Mouse (Mus musculus): ENCODE data around the gene Tbc1d10a.

DNA sequence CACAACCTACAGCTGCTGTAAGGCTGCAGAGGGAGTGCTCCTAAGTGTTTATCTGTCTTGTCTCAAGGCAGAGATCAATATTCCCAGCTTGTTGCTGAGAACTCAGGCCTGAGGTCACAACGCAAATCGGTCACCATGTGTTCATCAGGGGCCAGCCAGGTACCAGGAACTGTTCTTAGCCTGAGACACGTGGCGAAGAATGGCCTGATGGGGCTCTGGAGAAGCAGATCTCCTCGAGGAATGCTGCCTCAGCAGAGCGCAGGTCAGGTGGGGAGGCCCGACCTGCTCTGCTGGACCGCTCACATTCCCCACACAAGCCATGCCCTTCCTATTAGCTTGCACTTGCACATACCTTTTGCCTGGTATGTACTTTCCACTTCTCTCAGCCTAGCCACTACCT lies 10.0 kb downstream of the Tbc1d10a start:
- no peak for TF ChIP-seq TAL1 (IDR thresholded peaks at IDR 0.05; ENCODE audit: low read length)
- no peak for TF ChIP-seq GATA1 (IDR thresholded peaks at IDR 0.05; ENCODE audit: low read length)

All from erythroblast, embryonic 14.5 days (primary cell).